Mouse (Mus musculus): ENCODE data around the gene Insrr.
"Not testable (repeated sequence)": the region's sequence is repeated elsewhere in the genome, so short reads cannot be mapped to it uniquely, and the experiment has no call there.

The Insrr gene

DNA sequence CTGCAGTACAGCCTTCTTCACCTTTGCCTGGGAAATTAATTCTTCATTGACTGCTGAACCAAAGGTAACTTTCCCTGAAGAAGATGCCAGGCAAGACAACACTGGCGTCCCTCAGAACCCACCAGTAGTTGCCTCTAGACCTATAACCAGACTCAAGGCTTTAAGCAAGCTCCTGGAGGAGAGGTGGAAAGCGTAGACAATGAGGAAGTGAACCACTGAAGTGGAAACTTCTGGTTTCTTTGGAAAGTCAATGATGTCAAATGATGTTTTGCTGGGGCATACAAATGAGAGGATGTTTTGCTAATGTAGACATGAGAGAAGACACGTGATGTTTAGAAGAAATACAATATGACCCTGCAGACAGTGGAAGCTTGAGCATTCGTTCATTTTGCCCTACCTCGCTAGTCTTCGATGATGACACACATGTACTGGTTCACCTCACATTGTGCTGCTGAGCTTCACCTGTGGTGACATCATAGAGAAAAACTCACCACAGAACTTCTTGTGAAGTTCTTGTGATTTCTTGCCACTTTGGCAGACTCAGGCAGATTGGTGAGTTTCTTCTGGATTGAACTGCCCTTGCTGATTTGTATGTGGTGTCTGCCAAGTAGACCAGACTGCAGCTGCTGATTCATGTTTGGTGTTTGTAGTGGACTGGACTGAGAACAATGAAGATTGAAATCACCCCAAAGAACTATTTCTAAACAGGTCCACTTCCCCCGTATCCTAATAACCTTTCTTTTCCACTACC is 35.5 kb downstream of the Insrr start:
- no peak for DNase-seq (ENCODE audit: low read depth, low spot score)

DNA sequence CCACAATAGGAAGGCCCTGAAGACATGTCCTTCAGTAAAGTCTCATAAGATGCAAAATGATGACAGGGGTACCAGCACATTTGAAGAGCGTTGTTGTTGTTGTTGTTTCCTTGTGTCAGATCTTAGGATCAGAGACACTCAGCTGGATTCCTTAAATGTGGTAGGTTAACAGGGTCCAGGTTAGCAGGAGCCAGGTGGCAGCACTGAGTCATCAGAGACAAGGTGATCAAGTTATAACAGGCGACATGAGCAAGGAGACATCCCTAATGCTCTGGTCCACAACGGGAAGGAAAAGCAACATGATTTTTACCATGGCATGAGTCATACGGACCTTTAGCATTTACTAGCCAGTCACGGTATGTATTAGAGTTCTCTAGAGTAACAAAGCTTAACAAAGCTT is 36.7 kb downstream of the Insrr start:
- DNase-seq (ENCODE audit: low read depth, low spot score): no peak

DNA sequence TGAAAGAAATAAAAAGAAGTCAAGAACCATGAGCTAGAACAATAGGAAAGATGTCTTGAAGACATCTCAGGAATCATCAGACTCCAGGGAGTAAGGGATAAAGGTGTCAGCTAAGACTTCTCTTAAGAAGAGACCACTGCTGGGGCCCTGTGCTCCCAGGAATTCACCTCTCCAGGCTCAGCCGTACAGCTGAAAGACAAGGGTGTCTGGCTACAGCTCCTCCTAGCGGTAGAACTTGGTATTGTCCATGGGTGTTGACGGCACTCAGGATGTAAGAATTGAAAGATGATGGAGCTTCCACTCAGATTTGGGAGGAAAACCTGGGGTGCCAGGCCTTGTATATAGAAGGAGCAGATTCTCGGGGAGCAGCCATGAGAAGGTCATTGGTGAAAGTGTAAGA is 41.9 kb downstream of the Insrr start:
- peak; percentile 67 for DNase-seq (ENCODE audit: low read depth, low spot score)

DNA sequence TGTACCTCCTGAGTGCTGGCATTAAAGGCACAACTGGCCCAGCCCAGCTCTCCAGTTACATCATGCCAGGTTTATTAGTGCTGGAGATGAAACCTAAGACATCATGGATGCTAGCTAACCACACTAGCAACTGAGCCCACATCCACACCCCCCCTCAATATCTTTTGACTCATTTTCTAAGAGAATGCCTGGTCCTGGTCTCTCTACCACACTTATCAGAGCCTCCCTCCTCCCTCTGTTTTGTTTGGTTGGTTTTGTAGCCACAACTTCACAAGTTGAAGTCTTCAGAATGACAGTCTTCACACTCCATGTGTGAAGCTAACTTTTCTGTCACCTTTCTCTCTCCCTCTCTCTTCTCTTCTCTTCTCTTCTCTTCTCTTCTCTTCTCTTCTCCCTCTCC is 44.1 kb downstream of the Insrr start:
- DNase-seq (ENCODE audit: low read depth, low spot score): no peak

DNA sequence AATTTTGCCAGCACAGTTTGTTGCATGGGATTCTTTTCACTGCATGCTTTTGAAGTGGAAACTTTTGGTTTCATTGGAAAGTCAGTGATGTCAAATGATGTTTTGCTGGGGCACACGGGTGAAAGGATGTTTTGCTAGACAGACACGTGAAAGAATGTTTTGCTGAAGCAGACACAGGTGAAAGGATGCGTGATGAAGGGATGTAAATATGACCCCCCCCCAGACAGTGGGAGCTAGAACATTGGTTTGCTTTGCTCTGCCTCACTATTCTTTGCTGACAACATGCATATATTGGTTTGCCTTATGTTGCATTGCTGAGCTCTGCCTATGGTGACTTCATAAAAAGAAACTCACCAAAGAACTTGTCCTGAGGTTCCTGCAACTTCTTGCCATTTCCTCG is 48.2 kb downstream of the Insrr start:
- DNase-seq (ENCODE audit: low read depth, low spot score): no peak

DNA sequence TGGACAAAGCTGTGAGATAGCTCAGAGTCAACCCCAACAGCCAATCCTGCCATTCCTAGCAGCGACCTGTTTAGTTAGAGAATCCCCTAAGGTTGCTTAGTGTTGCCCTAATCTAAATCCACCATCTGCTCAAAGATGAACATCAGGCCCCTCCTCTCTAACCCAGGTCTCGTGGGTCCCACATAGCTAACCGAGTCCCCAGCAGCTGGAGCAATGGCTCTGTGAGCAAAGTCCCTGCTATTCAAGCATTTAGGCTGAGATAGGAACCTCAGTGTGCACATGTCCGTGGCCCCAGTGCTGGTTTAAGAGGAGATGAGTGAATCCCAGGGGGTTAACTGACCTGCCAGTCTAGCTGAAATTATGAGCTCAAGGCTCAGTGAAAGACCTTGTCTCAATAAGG is 49.4 kb downstream of the Insrr start:
- DNase-seq (ENCODE audit: low read depth, low spot score): no peak

DNA sequence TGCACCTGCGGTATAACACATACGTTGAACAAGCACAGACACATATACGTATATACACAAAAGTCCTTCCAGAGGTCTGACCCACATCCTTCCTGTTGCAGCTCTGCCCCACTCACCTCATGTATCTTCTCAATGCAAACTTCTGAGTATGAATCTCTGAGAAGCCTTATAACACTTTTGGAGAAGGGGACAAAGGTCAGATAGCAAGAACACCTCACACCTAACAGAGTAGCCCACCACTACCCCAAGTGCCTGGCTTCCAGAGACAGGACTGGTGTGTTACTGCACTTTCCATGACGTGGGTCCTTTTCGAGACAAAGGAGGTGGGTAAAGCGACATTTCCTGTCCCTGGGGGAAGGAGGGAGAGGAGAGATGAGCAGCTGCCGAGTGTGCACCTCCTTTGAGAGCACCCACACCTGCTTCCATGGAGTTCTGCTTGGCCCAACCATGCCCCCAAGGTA is 49.9 kb downstream of the Insrr start, which contains the start of gene Sh2d2a:
Sh2d2a (plus strand) TSS at position 106 of the 461 bp plus-strand sequence.
- no peak for DNase-seq (ENCODE audit: low read depth, low spot score)

DNA sequence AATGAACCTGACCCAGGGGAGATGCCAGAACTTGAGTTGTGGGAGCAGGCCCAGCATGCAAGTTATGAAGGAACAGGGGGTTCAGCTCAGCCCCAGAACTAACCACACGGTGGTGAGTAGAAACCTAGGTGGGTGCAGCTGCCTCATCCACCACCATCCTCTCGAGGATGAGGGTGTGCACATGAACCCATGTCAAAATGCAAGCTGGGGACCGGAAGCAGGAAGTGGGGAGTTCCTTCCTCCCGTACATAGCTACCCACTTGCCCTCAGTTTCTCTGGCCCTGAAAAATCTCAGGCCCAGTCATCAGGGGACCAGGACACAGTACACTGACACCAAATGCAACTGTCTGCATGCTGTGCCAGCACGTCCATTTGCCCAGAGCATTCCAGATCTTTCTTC is 50.9 kb downstream of the Insrr start:
- DNase-seq (ENCODE audit: low read depth, low spot score): no peak

DNA sequence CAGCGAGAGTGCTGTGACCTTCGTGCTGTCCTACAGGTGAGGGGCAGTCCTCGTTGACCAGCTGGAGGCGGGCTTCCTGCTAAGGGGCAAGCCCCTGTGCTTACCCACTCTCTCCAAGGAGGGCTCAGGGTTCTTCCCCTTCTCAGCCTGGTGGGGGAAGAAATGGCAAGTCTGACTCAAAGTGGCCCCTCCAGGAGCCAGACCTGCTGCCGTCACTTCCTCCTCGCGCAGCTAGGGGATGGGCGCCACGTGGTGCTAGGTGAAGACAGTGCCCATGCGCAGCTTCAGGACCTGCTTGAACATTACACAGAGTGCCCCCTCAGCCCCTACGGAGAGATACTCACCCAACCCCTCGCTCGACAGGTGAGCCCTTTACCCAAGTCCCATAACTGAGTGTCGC is 52.4 kb downstream of the Insrr start:
- no peak for DNase-seq (ENCODE audit: low read depth, low spot score)

DNA sequence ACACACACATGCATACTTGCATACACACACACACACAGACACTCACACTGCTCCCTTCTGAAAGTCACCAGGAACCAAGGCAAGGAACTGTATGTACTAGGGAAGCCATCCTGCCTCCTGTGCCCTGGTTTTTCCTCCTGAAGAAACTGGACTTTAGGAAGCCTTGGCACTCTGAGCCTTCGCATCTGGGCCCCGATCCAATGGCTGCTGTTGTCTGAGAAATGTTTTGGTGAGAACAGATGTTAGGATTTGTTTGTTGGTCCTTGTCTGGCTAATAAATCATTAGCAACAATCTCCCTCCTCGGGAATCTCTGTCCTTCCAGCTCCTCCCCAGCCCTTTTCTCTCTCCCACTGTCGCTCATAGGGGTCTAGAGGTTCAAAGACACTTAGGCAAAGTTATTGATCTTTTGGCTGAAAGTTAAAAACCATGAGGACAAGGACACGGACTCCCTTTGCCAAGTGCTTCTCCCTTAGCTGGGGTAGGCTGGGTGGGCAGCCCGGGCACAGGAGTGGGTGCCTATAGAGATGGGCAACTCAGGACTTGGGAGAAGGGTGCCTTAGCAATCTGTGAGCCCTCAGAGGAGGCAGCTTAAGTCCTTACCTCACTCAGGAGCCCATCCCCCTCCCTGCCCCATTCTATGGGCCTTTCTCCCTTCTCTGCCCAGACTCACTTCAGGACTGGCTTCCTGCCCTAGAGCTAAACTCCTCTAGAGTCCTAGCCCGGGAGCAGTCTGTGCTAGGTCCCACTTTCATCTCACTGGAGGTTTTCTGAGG is 58.2 kb downstream of the Insrr start:
- no peak for DNase-seq (ENCODE audit: low read depth, low spot score)

DNA sequence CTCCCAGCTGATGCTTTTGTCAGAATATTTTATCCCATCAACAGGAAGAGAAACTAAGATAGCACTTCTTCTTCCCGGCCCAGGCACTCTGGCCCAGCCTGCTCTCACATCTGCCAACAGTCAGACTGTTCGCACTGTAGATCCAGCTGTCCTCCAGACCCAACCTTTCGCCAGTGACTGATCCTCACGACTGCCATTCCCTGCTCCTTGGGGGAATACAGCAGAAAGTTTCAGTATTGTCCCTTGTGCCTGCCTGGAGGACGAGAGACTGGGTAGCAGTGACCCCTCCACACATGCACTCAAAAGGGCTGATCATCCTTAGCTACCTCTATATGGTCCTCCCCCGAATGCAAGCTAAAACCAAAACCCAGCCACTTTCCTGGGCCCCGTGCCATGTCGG is 59.2 kb downstream of the Insrr start:
- DNase-seq (ENCODE audit: low read depth, low spot score): no peak

DNA sequence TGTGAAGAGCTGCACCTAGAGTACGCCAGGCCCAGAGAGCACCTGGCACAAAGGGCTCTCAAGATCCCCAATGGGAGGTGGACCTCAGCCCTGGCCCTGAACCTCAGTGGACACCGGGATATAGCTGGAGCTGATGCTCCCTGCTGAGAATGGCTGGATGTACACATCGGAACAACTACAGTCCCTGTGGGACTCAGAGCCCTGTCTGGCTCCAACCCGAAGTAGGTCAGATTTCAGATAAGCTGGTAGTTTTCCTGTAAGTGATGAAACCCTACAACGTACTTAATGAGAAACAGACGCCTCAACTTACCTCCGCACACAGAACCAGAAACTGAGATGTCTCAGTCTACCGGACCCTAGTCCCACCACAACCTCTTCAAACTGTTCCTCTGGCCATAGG is 60.9 kb downstream of the Insrr start:
- no peak for DNase-seq (ENCODE audit: low read depth, low spot score)

DNA sequence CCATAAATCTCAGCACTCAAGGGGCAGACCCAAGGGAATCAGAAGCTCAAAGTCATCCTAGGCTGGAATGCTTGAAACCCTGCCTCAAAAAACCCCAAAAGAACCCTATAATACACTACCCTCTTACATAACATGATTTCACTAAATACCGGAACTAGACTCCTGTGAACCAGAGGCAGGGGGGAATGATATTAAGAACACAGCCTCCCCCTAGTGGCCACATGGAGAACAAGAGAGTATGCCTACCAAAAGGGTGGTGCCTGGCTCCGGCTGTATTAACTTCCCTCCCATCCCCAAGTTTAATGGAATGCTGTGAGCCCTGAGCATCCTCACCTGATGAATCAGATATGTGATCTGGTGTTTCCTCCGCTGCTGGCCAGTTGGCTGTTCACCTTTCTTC is 63.1 kb downstream of the Insrr start:
- peak; percentile 54 for DNase-seq (ENCODE audit: low read depth, low spot score)

DNA sequence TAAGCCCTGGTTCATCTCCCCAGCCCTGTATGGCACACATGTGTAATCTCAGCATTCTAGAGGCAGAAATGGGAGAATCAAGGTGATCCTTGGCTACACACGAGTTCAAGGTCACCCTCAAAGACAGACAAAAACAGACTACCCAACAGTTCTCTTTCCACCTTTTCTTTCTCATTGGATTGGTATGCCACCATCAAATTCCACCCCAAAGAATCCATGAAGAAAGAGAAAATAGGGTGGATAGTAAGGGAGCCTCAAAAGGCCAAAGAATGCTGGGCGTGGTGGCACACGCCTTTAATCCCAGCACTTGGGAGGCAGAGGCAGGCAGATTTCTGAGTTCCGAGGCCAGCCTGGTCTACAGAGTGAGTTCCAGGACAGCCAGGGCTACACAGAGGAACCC is 67.4 kb downstream of the Insrr start:
- not testable (repeated sequence) for DNase-seq (ENCODE audit: low read depth, low spot score)

Measured in retina, postnatal 7 days (tissue).